Mouse (Mus musculus) brown adipose tissue, adult 24 weeks (tissue): ENCODE data around the gene Ppp1r12b. TPM values are rescaled to one million over a fixed set of nuclear protein-coding genes. Genes with fewer than 3 reads are reported as not detected.

Source experiments
- H3K27ac ChIP-seq: fragments of 200-500 bp; replicated peaks from 2 replicates; pipeline ENCODE4 v1.5.1; 2012; ENCODE audit warnings: low read depth, mild to moderate bottlenecking, low read length
- H3K4me1 ChIP-seq: fragments of 200-500 bp; 2 replicates; pipeline ENCODE4 v1.6.1; 2012; ENCODE audit warnings: low read length, mixed read lengths; ENCODE audit not compliant: control insufficient read depth, insufficient read depth, insufficient read length
- H3K4me3 ChIP-seq: fragments of 200-500 bp; 2 replicates; pipeline ENCODE4 v1.5.1; 2012; ENCODE audit warnings: low read depth, mild to moderate bottlenecking, low read length, moderate library complexity; ENCODE audit not compliant: insufficient read depth
- polyA plus RNA-seq: library from polyadenylated mRNA; stranded (reverse); fragments of >200 nt; gene quantifications from 2 replicates; pipeline ENCODE4 v1.2.4, GENCODE M21; 2012; ENCODE audit not compliant: missing spikeins, insufficient read depth, insufficient read length

The Ppp1r12b gene
- polyA plus RNA-seq, 1 experiment = 4.8 TPM

GRCm38 (mm10) chr1:134962821-134963220 is 7.1 kb upstream of the Ppp1r12b start:
- Histone ChIP-seq H3K4me3 (peak overlapping the region; percentile 87), H3K4me1 (no peaks in the 10 kb centered on the region), H3K27ac (no peak overlapping the region)

DNA sequence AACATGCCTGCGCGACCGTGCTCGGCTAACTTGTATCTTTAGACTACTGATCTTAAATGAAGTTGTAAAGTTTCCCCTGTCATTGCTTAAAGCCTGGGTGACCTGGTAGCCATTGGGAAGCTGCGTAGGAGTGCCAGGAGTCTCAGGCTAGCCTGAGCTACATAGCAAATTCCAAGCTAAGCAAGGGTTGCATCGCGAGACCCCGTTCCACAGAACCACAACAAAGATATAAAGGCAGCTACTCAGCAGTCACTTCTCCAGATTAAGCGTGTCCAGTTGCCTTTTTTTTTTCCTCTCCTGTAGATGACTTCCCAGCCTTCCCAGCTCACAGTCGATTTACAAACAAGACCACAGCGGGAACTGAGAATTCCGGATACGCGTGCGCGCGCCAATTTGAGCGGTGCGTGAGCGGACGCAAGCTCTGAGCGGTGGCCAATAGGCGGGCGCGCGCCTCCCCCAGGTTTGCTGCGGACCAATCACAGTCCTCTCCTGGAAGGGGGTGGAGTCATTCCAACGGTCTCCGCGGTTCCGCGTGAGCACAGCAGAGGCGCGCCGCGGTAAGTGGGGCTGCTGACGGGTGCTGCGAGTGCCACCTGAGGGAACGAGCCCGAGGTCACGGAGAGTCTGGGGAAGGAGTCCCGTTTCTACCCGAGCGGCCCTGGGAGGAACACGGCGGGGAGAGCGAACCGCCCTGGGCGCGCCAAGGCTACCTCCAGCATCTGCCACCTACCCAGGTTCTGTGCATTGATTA is 6.5 kb upstream of the Ppp1r12b start, which contains the start of gene Ube2t:
TSS of gene Ube2t (plus strand) at position 513 of the 751 bp plus-strand sequence.
- Histone ChIP-seq H3K4me1 (no peaks in the 10 kb centered on the region), H3K27ac (no peak within 1 kb of the TSS), H3K4me3 (peak within 1 kb of the TSS; percentile 87)

- Histone ChIP-seq H3K4me1 (no peaks in the 10 kb centered on the region), H3K27ac (no peak overlapping the region), H3K4me3 (no peak overlapping the region)
Measured at GRCm38 (mm10) chr1:134960634-134961033, 4.9 kb upstream of the Ppp1r12b start.

GRCm38 (mm10) chr1:134955050-134955636 is 599 bp downstream of the Ppp1r12b start:
- Histone ChIP-seq H3K27ac (no peak overlapping the region), H3K4me1 (no peaks in the 10 kb centered on the region), H3K4me3 (peak overlapping the region; percentile 82)

DNA sequence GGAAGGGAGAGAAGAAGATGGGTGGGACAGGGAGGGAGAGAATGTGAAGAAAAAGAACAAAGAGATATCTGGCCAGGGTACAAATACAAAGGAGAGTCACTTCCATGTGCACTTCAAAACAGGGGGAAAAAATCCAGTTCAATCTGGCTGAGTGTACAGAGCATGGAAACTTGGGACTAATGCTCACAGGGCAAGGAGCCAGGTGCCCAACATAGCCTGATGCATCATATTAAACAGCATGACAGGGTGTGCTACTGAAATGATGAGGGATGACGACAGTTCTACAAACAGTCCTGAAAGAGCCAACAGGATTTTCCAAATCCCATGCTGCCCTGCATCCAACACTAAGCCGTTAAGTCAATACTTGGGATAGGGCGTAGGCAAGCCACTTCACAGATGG is 5.8 kb downstream of the Ppp1r12b start:
- no peak overlapping the region for H3K27ac ChIP-seq
- no peak overlapping the region for H3K4me3 ChIP-seq
- H3K4me1 ChIP-seq = no peaks in the 10 kb centered on the region

DNA sequence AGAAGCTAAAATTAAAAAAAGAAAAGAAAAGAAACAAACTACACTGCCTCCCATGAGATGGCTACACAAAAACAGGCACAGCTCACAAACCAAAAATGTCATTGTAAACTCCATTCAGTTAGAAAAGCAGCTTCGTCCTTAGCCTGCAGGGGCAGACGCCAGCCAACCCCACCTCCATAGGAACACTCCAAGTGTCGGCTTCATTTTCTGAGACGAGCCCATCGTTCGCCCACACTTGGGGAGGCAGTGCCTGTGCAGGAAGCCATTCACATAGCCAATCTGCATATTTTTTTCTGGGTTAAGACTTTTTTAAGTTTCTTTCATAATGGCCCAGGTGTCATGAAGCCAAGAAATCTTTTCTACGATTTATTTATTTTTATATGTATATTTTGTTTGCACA is 8.2 kb downstream of the Ppp1r12b start:
- no peak overlapping the region for H3K4me3 ChIP-seq
- no peaks in the 10 kb centered on the region for H3K4me1 ChIP-seq
- no peak overlapping the region for H3K27ac ChIP-seq

- Histone ChIP-seq H3K27ac (no peak overlapping the region), H3K4me1 (no peaks in the 10 kb centered on the region)
Measured at GRCm38 (mm10) chr1:134942898-134943297, 12.8 kb downstream of the Ppp1r12b start.

GRCm38 (mm10) chr1:134940863-134941262 is 14.9 kb downstream of the Ppp1r12b start:
- Histone ChIP-seq H3K4me3 (no peak overlapping the region), H3K4me1 (no peaks in the 10 kb centered on the region), H3K27ac (no peak overlapping the region)

More at GRCm38 (mm10) chr1:134942898-134943297, 12.8 kb downstream of the Ppp1r12b start:
- H3K4me3 ChIP-seq = no peak overlapping the region

- Histone ChIP-seq H3K27ac (no peak overlapping the region), H3K4me3 (no peak overlapping the region), H3K4me1 (0 out of 2 replicates have a peak, but pooled peaks cover 2% of the 10 kb centered on the region)
Measured at GRCm38 (mm10) chr1:134938233-134938632, 17.5 kb downstream of the Ppp1r12b start.

DNA sequence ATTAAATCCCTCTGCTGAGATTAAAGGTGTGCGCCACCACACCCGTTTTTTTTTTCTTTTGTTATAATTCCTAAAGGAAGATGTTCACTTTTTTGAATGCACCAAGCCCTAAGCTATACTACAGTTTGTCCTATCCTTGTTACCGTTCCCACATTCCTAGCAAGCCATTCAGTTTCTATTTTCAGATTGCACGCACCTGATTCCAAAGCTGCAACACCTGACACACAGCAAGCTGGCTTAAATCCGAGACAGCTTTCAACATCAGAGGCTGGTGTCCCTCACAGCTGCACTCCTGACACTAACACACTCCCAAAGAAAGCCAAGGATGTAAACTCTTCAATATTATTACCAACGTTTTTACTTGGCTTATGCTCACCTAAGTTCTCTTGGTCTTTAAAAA is 19.4 kb downstream of the Ppp1r12b start:
- H3K4me1 ChIP-seq = 0 out of 2 replicates have a peak, but pooled peaks cover 2% of the 10 kb centered on the region
- no peak overlapping the region for H3K27ac ChIP-seq

GRCm38 (mm10) chr1:134932431-134932830 is 23.3 kb downstream of the Ppp1r12b start:
- Histone ChIP-seq H3K4me3 (no peak overlapping the region), H3K4me1 (0 out of 2 replicates have a peak, but pooled peaks cover 2% of the 10 kb centered on the region), H3K27ac (no peak overlapping the region)

More for the DNA sequence above, 19.4 kb downstream of the Ppp1r12b start:
- no peak overlapping the region for H3K4me3 ChIP-seq

DNA sequence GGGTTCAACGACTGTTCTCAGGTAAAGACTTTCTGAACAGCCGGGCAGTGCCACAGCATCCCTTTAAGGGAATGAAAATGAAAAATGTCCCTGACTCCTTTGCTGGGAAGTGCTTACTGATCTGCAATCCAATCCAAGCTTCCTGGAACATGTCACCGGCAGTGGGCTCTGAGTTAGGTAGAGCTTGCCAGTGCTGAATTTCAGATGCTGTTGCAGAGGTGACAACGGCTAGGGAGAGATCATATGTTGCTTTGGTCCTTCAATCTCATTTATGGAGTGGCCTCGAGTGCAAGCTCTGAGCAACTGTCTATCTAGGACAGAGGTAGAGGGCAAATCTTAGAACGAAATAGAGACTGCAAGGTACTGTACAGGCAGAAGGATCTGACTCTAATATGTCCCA is 36.7 kb downstream of the Ppp1r12b start:
- H3K4me1 ChIP-seq = peaks cover 3% of the 10 kb centered on the region; the same call in 1 of the 2 replicates
- no peak overlapping the region for H3K4me3 ChIP-seq
- H3K27ac ChIP-seq = no peak overlapping the region

DNA sequence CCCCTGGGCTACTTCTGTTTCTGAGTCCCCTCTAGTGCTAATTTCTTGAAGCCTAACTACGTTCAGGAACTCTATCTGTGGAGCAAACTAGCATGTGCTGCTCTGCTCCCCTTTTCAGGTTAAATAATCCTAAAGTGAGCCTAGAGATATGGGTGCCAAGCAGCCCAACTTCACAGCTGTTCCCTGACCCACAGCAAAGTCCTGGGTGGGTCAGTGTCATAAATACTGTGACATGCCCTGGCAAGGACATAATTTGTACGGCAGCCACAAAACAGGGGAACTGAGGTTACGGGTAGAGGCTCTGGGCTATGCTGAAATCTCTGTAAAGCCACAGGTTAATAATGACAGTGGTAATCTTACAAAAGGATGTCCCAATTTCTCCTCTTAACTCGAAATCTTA is 40.3 kb downstream of the Ppp1r12b start:
- Histone ChIP-seq H3K4me3 (no peak overlapping the region), H3K4me1 (no peaks in the 10 kb centered on the region), H3K27ac (no peak overlapping the region)

GRCm38 (mm10) chr1:134913535-134913934 is 42.2 kb downstream of the Ppp1r12b start:
- H3K4me3 ChIP-seq = no peak overlapping the region
- H3K4me1 ChIP-seq = peaks cover 3% of the 10 kb centered on the region; the same call in 1 of the 2 replicates
- no peak overlapping the region for H3K27ac ChIP-seq

DNA sequence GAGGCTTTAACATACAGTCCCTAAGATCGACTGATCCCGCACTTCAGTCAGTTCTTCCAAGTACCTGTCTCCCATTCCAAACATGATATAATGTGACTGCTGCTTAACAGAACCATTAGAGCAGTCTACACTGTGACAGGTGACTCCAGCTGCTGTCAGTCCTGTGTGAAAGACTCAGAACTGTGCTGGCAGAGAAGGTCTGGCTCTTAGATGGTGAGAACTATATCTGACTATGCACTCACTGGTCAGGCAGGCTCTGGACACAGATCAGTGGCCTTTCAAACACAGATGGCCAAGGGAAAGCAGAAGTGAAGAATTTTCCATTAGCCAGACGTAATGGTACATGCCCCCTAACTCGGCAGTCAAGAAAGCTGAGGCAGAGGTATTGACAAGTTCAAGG is 43.9 kb downstream of the Ppp1r12b start:
- Histone ChIP-seq H3K4me3 (no peak overlapping the region), H3K4me1 (peaks cover 3% of the 10 kb centered on the region; the same call in 1 of the 2 replicates), H3K27ac (no peak overlapping the region)

- H3K4me1 ChIP-seq = peaks cover 3% of the 10 kb centered on the region; the same call in 1 of the 2 replicates
- H3K4me3 ChIP-seq = no peak overlapping the region
- H3K27ac ChIP-seq = no peak overlapping the region
Measured at GRCm38 (mm10) chr1:134910037-134910436, 45.7 kb downstream of the Ppp1r12b start.
